Mouse (Mus musculus): ENCODE data around the gene M1ap. TPM values are rescaled to one million over a fixed set of nuclear protein-coding genes. Genes with fewer than 3 reads are reported as not detected.

The M1ap gene
- total RNA-seq, 1 experiment, result 6.8 TPM

GRCm38 (mm10) chr6:83019044-83019443, 72.3 kb downstream of the M1ap start:
- TF ChIP-seq ZNF384 (IDR thresholded peaks at IDR 0.05; ENCODE audit: low read depth, low read length) (no peak), ZC3H11A (IDR thresholded peaks at IDR 0.05; ENCODE audit: borderline replicate concordance, low read depth, low read length) (no peak), HCFC1 (IDR thresholded peaks at IDR 0.05; ENCODE audit: borderline replicate concordance, insufficient read depth, low read length) (no peak), MAFK (IDR thresholded peaks at IDR 0.05; ENCODE audit: insufficient read depth, low read depth, low read length) (no peak)
- no peak for DNase-seq (ENCODE audit: low read depth, low spot score)
- in situ Hi-C loops (cut with MboI; ENCODE audit: low sequenced_read_pairs in 2 of 2, unreplicated experiment in 2 of 2), result no loop called here
- H3K4me1 ChIP-seq (ENCODE audit: control insufficient read depth in 2 of 2, insufficient read depth in 2 of 2, low read length in 2 of 2, poor library complexity in 1 of 2), result no peaks in the 10 kb centered on the region
- H3K9ac ChIP-seq (ENCODE audit: insufficient read depth, low read depth, low read length, poor library complexity, severe bottlenecking), result no peak overlapping the region
- H3K27ac ChIP-seq (ENCODE audit: insufficient read depth, low read depth, low read length, poor library complexity, severe bottlenecking), result no peak overlapping the region
- no peaks in the 10 kb centered on the region for H3K36me3 ChIP-seq (ENCODE audit: control insufficient read depth, insufficient read depth, low read length, poor library complexity, severe bottlenecking)
- H3K9me3 ChIP-seq (ENCODE audit: control insufficient read depth, insufficient read depth, low read depth, low read length), result no peaks in the 10 kb centered on the region
- H3K4me3 ChIP-seq (ENCODE audit: insufficient read depth in 1 of 2, low read depth in 1 of 2, low read length in 2 of 2, poor library complexity in 1 of 2, severe bottlenecking in 1 of 2), result no peak overlapping the region

- no peak for TF ChIP-seq ZC3H11A (IDR thresholded peaks at IDR 0.05; ENCODE audit: borderline replicate concordance, low read depth, low read length)
- TF ChIP-seq CHD2 (IDR thresholded peaks at IDR 0.05; ENCODE audit: low read depth, low read length), result no peak
- TF ChIP-seq ZNF384 (IDR thresholded peaks at IDR 0.05; ENCODE audit: low read depth, low read length), result no peak
- TF ChIP-seq HCFC1 (IDR thresholded peaks at IDR 0.05; ENCODE audit: borderline replicate concordance, insufficient read depth, low read length), result no peak
- no peak for TF ChIP-seq MAFK (IDR thresholded peaks at IDR 0.05; ENCODE audit: insufficient read depth, low read depth, low read length)
- Histone ChIP-seq H3K4me3 (ENCODE audit: insufficient read depth in 1 of 2, low read depth in 1 of 2, low read length in 2 of 2, poor library complexity in 1 of 2, severe bottlenecking in 1 of 2) (no peak overlapping the region), H3K36me3 (ENCODE audit: control insufficient read depth, insufficient read depth, low read length, poor library complexity, severe bottlenecking) (no peaks in the 10 kb centered on the region), H3K27ac (ENCODE audit: insufficient read depth, low read depth, low read length, poor library complexity, severe bottlenecking) (no peak overlapping the region), H3K4me1 (ENCODE audit: control insufficient read depth in 2 of 2, insufficient read depth in 2 of 2, low read length in 2 of 2, poor library complexity in 1 of 2) (no peaks in the 10 kb centered on the region), H3K9ac (ENCODE audit: insufficient read depth, low read depth, low read length, poor library complexity, severe bottlenecking) (no peak overlapping the region), H3K9me3 (ENCODE audit: control insufficient read depth, insufficient read depth, low read depth, low read length) (no peaks in the 10 kb centered on the region)
- DNase-seq (ENCODE audit: low read depth, low spot score), result no peak
- in situ Hi-C loops (cut with MboI; ENCODE audit: low sequenced_read_pairs in 2 of 2, unreplicated experiment in 2 of 2), result no loop called here
Observed at GRCm38 (mm10) chr6:83020121-83020520, 73.4 kb downstream of the M1ap start.

GRCm38 (mm10) chr6:83020836-83021593, 74.3 kb downstream of the M1ap start:
- Histone ChIP-seq H3K27ac (ENCODE audit: insufficient read depth, low read depth, low read length, poor library complexity, severe bottlenecking) (no peak overlapping the region), H3K4me1 (ENCODE audit: control insufficient read depth in 2 of 2, insufficient read depth in 2 of 2, low read length in 2 of 2, poor library complexity in 1 of 2) (no peaks in the 10 kb centered on the region), H3K36me3 (ENCODE audit: control insufficient read depth, insufficient read depth, low read length, poor library complexity, severe bottlenecking) (no peaks in the 10 kb centered on the region), H3K9me3 (ENCODE audit: control insufficient read depth, insufficient read depth, low read depth, low read length) (no peaks in the 10 kb centered on the region), H3K4me3 (ENCODE audit: insufficient read depth in 1 of 2, low read depth in 1 of 2, low read length in 2 of 2, poor library complexity in 1 of 2, severe bottlenecking in 1 of 2) (no peak overlapping the region), H3K9ac (ENCODE audit: insufficient read depth, low read depth, low read length, poor library complexity, severe bottlenecking) (no peak overlapping the region)
- in situ Hi-C loops (cut with MboI; ENCODE audit: low sequenced_read_pairs in 2 of 2, unreplicated experiment in 2 of 2), result no loop called here
- DNase-seq (ENCODE audit: low read depth, low spot score), result no peak
- TF ChIP-seq MAFK (IDR thresholded peaks at IDR 0.05; ENCODE audit: insufficient read depth, low read depth, low read length) (no peak), CHD2 (IDR thresholded peaks at IDR 0.05; ENCODE audit: low read depth, low read length) (no peak), ZC3H11A (IDR thresholded peaks at IDR 0.05; ENCODE audit: borderline replicate concordance, low read depth, low read length) (no peak), ZNF384 (IDR thresholded peaks at IDR 0.05; ENCODE audit: low read depth, low read length) (no peak), HCFC1 (IDR thresholded peaks at IDR 0.05; ENCODE audit: borderline replicate concordance, insufficient read depth, low read length) (no peak)

GRCm38 (mm10) chr6:83023008-83023407, 76.3 kb downstream of the M1ap start:
- in situ Hi-C loops (cut with MboI; ENCODE audit: low sequenced_read_pairs in 2 of 2, unreplicated experiment in 2 of 2), result no loop called here
- Histone ChIP-seq H3K36me3 (ENCODE audit: control insufficient read depth, insufficient read depth, low read length, poor library complexity, severe bottlenecking) (no peaks in the 10 kb centered on the region), H3K9me3 (ENCODE audit: control insufficient read depth, insufficient read depth, low read depth, low read length) (no peaks in the 10 kb centered on the region), H3K9ac (ENCODE audit: insufficient read depth, low read depth, low read length, poor library complexity, severe bottlenecking) (no peak overlapping the region), H3K4me3 (ENCODE audit: insufficient read depth in 1 of 2, low read depth in 1 of 2, low read length in 2 of 2, poor library complexity in 1 of 2, severe bottlenecking in 1 of 2) (no peak overlapping the region), H3K27ac (ENCODE audit: insufficient read depth, low read depth, low read length, poor library complexity, severe bottlenecking) (no peak overlapping the region), H3K4me1 (ENCODE audit: control insufficient read depth in 2 of 2, insufficient read depth in 2 of 2, low read length in 2 of 2, poor library complexity in 1 of 2) (no peaks in the 10 kb centered on the region)
- TF ChIP-seq ZNF384 (IDR thresholded peaks at IDR 0.05; ENCODE audit: low read depth, low read length), result no peak
- no peak for TF ChIP-seq ZC3H11A (IDR thresholded peaks at IDR 0.05; ENCODE audit: borderline replicate concordance, low read depth, low read length)
- no peak for TF ChIP-seq CHD2 (IDR thresholded peaks at IDR 0.05; ENCODE audit: low read depth, low read length)
- no peak for TF ChIP-seq MAFK (IDR thresholded peaks at IDR 0.05; ENCODE audit: insufficient read depth, low read depth, low read length)
- TF ChIP-seq HCFC1 (IDR thresholded peaks at IDR 0.05; ENCODE audit: borderline replicate concordance, insufficient read depth, low read length), result no peak
- DNase-seq (ENCODE audit: low read depth, low spot score), result no peak

Data from ES-E14 (cell line).